Mouse (Mus musculus): ENCODE data around the gene Ica1. TPM values are rescaled to one million over a fixed set of nuclear protein-coding genes. Genes with fewer than 3 reads are reported as not detected.

Gene Ica1
- polyA plus RNA-seq, 1 experiment: 10.3 TPM

DNA sequence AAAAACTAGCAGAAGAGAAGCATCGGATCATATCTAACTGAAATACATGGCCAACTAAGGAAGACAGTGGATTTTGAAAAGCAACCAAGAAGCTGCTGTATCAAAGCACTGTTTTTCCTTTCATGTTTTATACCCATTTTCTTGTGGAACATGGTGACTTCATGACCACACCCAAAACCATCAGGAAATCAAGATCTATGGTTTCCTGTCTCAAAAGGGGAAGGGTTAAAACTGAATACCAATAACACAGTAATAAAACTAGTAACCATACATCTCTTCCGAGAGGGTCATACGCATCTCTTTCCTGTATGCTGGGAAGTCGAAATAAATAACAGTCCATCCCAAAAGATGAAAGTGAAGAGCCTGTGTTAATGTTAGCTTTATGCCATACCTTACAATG, 145.6 kb downstream of the Ica1 start:
- Histone ChIP-seq H3K4me1 (ENCODE audit: control insufficient read depth, insufficient read depth, low read length) (no peaks in the 10 kb centered on the region), H3K4me3 (ENCODE audit: insufficient read depth, low read length) (no peak overlapping the region), H3K27ac (ENCODE audit: insufficient read depth, low read length) (no peak overlapping the region)
- TF ChIP-seq CTCF (IDR thresholded peaks at IDR 0.05; ENCODE audit: borderline replicate concordance, insufficient read depth, low read length) (no peak), POLR2A (IDR thresholded peaks at IDR 0.05; ENCODE audit: low read depth, low read length) (no peak)

DNA sequence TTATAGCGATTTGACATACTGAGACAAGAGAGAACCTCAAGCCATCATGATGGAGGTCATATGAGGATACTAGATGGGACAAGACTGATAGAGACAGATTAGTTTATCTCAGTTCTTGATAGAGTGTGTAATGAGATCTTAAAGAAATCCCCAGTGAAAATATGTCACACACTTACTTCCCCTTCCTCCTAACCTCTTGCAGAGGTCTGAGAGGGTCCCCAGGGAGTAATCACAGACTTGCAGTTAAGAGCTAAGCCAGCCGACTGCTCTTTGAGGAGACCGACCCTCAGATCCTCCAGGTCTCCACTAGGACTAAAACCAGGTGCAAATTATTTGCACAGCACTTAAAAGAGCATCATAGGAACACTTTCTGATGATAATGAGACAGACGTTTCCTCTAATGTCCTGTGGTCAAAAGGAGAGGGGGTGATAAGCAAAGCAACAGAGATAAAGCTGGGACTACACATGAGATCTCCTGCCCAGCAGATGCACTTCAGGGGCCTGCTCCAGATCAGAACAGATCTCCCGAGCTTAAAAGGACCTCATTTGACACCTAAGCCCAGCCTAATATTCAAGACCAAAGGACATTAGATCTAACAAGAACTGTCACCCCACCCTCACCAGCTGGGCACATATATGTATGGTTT, 146.2 kb downstream of the Ica1 start:
- no peaks in the 10 kb centered on the region for H3K4me1 ChIP-seq (ENCODE audit: control insufficient read depth, insufficient read depth, low read length)

DNA sequence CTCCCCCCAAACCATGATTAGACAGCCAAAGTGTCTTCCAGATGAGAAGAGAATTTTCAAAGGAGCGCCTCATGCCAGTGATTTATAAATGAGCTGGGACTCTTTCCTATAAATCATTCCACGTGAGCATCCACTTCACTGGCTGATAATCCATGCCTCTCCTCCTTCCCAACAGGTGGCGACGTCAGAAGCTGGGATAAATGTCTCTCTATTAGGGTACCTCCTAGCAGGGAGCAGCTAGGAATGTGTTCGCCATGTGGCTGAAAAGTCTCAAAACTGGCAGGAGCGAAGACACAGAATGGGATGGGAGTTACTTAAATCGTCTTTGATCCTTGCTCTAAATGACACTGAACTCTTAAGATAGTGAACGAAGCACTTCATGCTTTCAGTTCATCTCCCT, 146.9 kb downstream of the Ica1 start:
- no peak overlapping the region for H3K4me3 ChIP-seq (ENCODE audit: insufficient read depth, low read length)
- no peak overlapping the region for H3K27ac ChIP-seq (ENCODE audit: insufficient read depth, low read length)
- no peaks in the 10 kb centered on the region for H3K4me1 ChIP-seq (ENCODE audit: control insufficient read depth, insufficient read depth, low read length)
- TF ChIP-seq CTCF (IDR thresholded peaks at IDR 0.05; ENCODE audit: borderline replicate concordance, insufficient read depth, low read length): no peak
- no peak for TF ChIP-seq POLR2A (IDR thresholded peaks at IDR 0.05; ENCODE audit: low read depth, low read length)

More for the DNA sequence above, 146.2 kb downstream of the Ica1 start:
- Histone ChIP-seq H3K27ac (ENCODE audit: insufficient read depth, low read length) (no peak overlapping the region), H3K4me3 (ENCODE audit: insufficient read depth, low read length) (no peak overlapping the region)
- TF ChIP-seq CTCF (IDR thresholded peaks at IDR 0.05; ENCODE audit: borderline replicate concordance, insufficient read depth, low read length): no peak
- no peak for TF ChIP-seq POLR2A (IDR thresholded peaks at IDR 0.05; ENCODE audit: low read depth, low read length)

DNA sequence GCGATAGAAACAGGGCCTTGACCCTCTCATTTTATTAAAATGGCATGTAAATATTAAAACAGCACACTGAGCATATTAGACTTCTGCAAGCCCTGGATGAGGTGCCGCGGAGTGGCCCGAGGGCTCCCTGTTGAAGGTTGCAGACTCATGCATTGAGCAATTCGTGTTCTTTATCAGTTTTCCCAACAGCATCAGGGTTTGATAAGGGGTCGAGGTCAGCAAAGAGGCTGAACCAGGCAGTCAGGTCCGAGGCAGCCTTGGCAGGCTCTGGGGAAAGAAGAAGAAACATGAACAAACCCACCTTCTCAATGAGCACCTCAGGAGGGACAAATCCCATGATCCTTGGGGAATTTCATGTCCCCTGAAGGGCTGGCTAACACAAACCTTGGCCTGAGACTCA, 147.8 kb downstream of the Ica1 start:
- TF ChIP-seq CTCF (IDR thresholded peaks at IDR 0.05; ENCODE audit: borderline replicate concordance, insufficient read depth, low read length) (no peak), POLR2A (IDR thresholded peaks at IDR 0.05; ENCODE audit: low read depth, low read length) (no peak)
- no peaks in the 10 kb centered on the region for H3K4me1 ChIP-seq (ENCODE audit: control insufficient read depth, insufficient read depth, low read length)
- no peak overlapping the region for H3K4me3 ChIP-seq (ENCODE audit: insufficient read depth, low read length)
- no peak overlapping the region for H3K27ac ChIP-seq (ENCODE audit: insufficient read depth, low read length)

DNA sequence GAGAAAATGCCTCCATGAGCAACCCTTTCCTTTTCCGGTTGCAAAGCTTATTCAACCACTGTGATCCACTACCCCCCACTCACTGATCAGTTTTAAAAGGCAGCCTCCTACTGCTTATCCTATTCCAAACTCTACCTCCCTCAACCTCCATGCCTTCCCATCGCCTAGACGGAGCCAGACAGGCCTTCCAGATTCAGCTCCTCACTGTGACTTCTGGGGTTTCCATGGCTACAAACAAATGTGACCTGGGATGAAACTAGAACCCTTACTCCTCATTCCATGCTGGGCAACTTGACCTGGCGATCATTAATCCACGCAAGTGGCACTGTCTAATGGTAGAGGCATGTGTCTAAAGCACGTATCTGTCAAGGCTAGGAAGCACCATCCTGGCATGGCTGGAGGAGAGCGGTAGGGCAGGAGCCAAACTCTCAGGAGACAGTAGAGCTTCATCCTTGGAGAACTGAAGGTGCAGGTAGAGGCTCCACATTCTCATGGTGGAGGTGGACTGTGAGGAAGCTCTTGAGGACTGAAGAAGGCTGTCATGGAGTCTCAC, 149.5 kb downstream of the Ica1 start:
- no peaks in the 10 kb centered on the region for H3K4me1 ChIP-seq (ENCODE audit: control insufficient read depth, insufficient read depth, low read length)
- H3K4me3 ChIP-seq (ENCODE audit: insufficient read depth, low read length): no peak overlapping the region
- TF ChIP-seq CTCF (IDR thresholded peaks at IDR 0.05; ENCODE audit: borderline replicate concordance, insufficient read depth, low read length): no peak
- no peak for TF ChIP-seq POLR2A (IDR thresholded peaks at IDR 0.05; ENCODE audit: low read depth, low read length)
- no peak overlapping the region for H3K27ac ChIP-seq (ENCODE audit: insufficient read depth, low read length)

DNA sequence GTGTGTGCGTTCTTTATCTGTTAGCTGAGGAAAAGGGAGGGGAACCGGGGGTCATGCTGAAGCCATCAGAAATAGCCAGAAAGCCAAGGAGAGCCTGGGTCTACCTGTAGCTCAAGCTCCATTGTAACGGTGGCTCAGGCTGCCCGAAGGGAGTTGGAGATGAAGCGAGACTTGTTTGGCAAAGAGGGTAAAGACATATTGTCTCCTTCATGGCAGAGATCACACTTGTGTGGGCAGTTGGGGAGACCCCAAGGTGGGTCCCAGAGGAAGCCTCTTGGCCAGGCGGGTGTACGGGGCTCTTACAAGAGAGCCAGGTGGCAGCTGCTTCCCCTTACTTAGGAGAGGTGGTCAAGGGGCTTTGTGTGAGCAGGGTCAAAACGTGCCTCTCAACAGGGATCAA, 150.1 kb downstream of the Ica1 start:
- Histone ChIP-seq H3K4me3 (ENCODE audit: insufficient read depth, low read length) (no peak overlapping the region), H3K4me1 (ENCODE audit: control insufficient read depth, insufficient read depth, low read length) (no peaks in the 10 kb centered on the region)
- no peak for TF ChIP-seq POLR2A (IDR thresholded peaks at IDR 0.05; ENCODE audit: low read depth, low read length)
- no peak for TF ChIP-seq CTCF (IDR thresholded peaks at IDR 0.05; ENCODE audit: borderline replicate concordance, insufficient read depth, low read length)

DNA sequence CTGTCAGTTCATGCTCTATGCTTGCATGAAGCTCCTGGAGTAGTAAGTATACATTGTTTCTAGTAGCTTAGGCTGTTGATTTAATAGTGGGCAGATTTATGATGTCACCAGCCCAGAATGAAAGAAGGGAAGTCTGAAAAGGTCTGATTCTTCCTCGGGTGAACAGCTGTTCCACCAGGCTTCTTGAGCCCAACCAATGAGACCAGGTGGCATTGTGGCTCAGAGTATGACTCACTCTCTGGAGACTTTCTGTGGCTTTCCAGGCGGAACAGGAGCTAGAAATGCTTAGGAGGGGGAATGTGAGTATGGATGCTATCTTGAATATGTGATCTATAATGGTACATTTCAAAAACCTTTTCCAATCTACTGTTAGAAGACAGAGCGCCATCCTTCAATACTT, 155.2 kb downstream of the Ica1 start:
- Histone ChIP-seq H3K27ac (ENCODE audit: insufficient read depth, low read length) (no peak overlapping the region; the same call in 1 of the 2 replicates), H3K4me3 (ENCODE audit: insufficient read depth, low read length) (no peak overlapping the region), H3K4me1 (ENCODE audit: control insufficient read depth, insufficient read depth, low read length) (no peaks in the 10 kb centered on the region)
- no peak for TF ChIP-seq POLR2A (IDR thresholded peaks at IDR 0.05; ENCODE audit: low read depth, low read length)
- TF ChIP-seq CTCF (IDR thresholded peaks at IDR 0.05; ENCODE audit: borderline replicate concordance, insufficient read depth, low read length): no peak

More for the DNA sequence above, 150.1 kb downstream of the Ica1 start:
- H3K27ac ChIP-seq (ENCODE audit: insufficient read depth, low read length): no peak overlapping the region

DNA sequence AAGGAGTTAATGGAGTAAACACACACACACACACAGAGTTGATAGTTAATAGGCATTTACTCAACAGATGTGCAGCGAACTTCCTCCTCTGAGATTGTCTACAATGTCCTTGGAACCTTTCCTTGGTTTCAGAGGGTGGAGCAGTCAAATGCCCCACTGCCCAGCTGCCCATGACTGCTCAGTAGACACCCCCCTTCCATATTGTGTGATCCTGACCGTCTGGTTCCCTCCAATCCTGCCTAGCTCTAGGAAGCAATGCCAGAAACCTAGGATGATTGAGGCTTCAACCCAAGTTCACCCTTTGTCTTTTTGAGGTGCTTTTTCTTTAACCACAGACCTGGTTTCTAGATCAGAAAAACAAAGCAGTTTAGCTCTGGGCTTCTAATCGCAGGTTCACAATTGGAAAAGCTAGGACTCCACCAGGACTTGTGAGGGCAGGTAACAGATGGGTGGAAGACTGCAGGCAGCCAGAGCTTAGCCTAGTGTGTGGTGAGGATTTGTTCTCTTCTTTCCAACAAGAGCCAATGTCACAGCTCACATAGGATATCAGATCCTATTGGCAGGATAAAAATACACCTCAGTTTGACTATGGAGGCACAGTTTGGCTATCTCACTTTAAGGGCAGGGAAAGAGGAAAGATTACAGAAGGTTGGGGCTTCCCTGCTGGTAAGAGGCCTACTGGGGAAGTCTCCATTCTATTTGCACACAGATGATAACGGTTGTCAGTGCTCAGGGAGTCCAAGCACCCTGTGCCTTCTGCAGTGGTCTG, 158.5 kb downstream of the Ica1 start:
- Histone ChIP-seq H3K4me1 (ENCODE audit: control insufficient read depth, insufficient read depth, low read length) (no peaks in the 10 kb centered on the region), H3K4me3 (ENCODE audit: insufficient read depth, low read length) (no peak overlapping the region), H3K27ac (ENCODE audit: insufficient read depth, low read length) (no peak overlapping the region)
- TF ChIP-seq POLR2A (IDR thresholded peaks at IDR 0.05; ENCODE audit: low read depth, low read length) (no peak), CTCF (IDR thresholded peaks at IDR 0.05; ENCODE audit: borderline replicate concordance, insufficient read depth, low read length) (no peak)

DNA sequence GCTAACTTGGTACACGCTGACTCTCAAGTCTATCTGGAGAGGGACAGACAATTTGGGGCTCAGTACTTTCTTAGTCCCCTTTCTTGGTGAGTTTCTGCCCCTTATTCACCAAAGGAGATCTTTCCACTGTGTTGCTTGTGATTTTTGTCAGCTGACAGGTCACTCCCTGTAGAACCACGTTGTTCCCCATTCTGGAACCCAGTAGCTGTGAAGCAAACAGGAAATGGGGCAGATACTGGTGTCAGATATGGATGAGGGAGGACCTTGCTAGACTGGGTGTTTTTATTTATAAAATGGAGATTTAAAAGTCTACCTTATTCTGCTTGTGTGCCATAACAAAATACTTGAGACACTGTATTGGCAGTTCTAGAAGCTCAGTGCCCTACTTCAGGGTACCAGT, 160.9 kb downstream of the Ica1 start:
- H3K4me1 ChIP-seq (ENCODE audit: control insufficient read depth, insufficient read depth, low read length): no peaks in the 10 kb centered on the region
- no peak overlapping the region for H3K4me3 ChIP-seq (ENCODE audit: insufficient read depth, low read length)
- TF ChIP-seq CTCF (IDR thresholded peaks at IDR 0.05; ENCODE audit: borderline replicate concordance, insufficient read depth, low read length) (no peak), POLR2A (IDR thresholded peaks at IDR 0.05; ENCODE audit: low read depth, low read length) (no peak)

DNA sequence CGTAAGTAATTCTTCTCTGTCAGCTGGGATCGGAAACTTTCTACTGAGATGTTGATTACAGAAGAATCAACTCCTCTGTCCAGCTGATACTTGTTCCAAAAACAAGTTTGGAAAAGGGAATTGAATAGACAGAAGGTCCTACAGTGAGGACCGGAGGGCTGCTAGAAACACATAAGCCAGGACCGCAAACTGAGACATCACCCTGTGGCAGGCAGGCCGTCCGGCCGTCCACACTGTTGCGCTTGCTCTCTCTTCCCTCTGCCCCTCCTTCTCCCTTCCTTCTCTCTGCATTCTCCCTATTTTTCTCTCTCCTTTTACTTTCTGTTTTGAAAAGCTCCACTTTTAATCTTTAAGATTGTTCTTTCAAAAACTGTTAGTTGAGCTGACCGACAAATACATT, 186.6 kb downstream of the Ica1 start:
- Histone ChIP-seq H3K4me1 (ENCODE audit: control insufficient read depth, insufficient read depth, low read length) (no peaks in the 10 kb centered on the region), H3K27ac (ENCODE audit: insufficient read depth, low read length) (no peak overlapping the region), H3K4me3 (ENCODE audit: insufficient read depth, low read length) (no peak overlapping the region)
- TF ChIP-seq CTCF (IDR thresholded peaks at IDR 0.05; ENCODE audit: borderline replicate concordance, insufficient read depth, low read length) (no peak), POLR2A (IDR thresholded peaks at IDR 0.05; ENCODE audit: low read depth, low read length) (no peak)

More for the DNA sequence above, 160.9 kb downstream of the Ica1 start:
- H3K27ac ChIP-seq (ENCODE audit: insufficient read depth, low read length): no peak overlapping the region
